Mouse (Mus musculus) embryonic facial prominence, embryonic 15.5 days (tissue): ENCODE measurements around the gene Gm39566. TPM values are rescaled to one million over a fixed set of nuclear protein-coding genes. Genes with fewer than 3 reads are reported as not detected.
A peak's percentile ranks its signal among the peaks of the same experiment; 100 is the strongest.

Experiments
- ATAC-seq: fragments of 200-750 bp; cut with Nextera tagmentation; 2 replicates; pipeline ENCODE4 v1.8.0; 2017; ENCODE audit warnings: low read depth, moderate TSS enrichment; ENCODE audit not compliant: insufficient number of reproducible peaks, low FRiP score, low TSS enrichment
- H3K27ac ChIP-seq: fragments of 300-500 bp; sonication (generic); replicated peaks from 2 replicates; pipeline ENCODE4 v1.5.1; 2015; ENCODE audit warnings: mild to moderate bottlenecking, inconsistent platforms
- H3K27me3 ChIP-seq: fragments of 300-500 bp; sonication (generic); 2 replicates; pipeline ENCODE4 v1.6.1; 2015; ENCODE audit warnings: inconsistent platforms
- H3K36me3 ChIP-seq: fragments of 300-500 bp; sonication (generic); 2 replicates; pipeline ENCODE4 v1.6.1; 2015; ENCODE audit warnings: mild to moderate bottlenecking, inconsistent platforms
- H3K4me1 ChIP-seq: fragments of 300-500 bp; sonication (generic); 2 replicates; pipeline ENCODE4 v1.6.1; 2015; ENCODE audit warnings: inconsistent platforms
- H3K4me2 ChIP-seq: fragments of 300-500 bp; sonication (generic); replicated peaks from 2 replicates; pipeline ENCODE4 v1.6.1; 2015; ENCODE audit warnings: mild to moderate bottlenecking, inconsistent platforms
- H3K4me3 ChIP-seq: fragments of 300-500 bp; sonication (generic); replicated peaks from 2 replicates; pipeline ENCODE4 v1.5.1; 2015; ENCODE audit warnings: mild to moderate bottlenecking, inconsistent platforms
- H3K9ac ChIP-seq: fragments of 300-500 bp; sonication (generic); 2 replicates; pipeline ENCODE4 v1.6.1; 2015; ENCODE audit warnings: inconsistent platforms
- H3K9me3 ChIP-seq: fragments of 300-500 bp; sonication (generic); replicated peaks from 2 replicates; pipeline ENCODE4 v1.6.1; 2016; ENCODE audit warnings: inconsistent platforms
- WGBS: fragments of 180-500 bp; shearing (Covaris S2); methylation state at CpG from one replicate; pipeline ENCODE4 v1.1.7; 2015; 5-methylcytosine and 5-hydroxymethylcytosine counted together
- polyA plus RNA-seq: library from polyadenylated mRNA; unstranded; fragments of >200 nt; fragmentation: Nextera tagmentation; extraction: Ambion mirVana; gene quantifications from 2 replicates; pipeline ENCODE4 v1.2.1, GENCODE M21; 2015

The Gm39566 gene
- polyA plus RNA-seq, 1 experiment from 2014 or later: not detected

DNA sequence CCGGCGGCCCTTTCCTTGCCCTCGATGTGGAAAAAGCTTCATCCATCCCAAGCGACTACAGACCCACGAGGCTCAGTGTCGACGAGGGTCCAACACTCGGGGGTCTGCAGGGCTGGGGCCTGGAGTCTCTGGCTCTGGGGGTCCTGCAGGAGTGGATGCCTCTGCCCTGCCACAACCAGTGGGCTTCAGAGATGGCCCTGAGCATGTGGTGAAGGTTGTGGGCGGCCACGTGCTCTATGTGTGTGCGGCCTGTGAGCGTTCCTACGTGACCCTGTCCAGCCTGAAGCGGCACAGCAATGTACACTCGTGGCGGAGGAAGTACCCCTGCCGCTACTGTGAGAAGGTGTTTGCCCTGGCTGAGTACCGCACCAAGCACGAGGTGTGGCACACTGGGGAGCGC is 38.6 kb downstream of the Gm39566 start:
- no peak overlapping the region for H3K27ac ChIP-seq
- H3K4me2 ChIP-seq: no peak overlapping the region
- no peaks in the 10 kb centered on the region for H3K27me3 ChIP-seq
- H3K4me1 ChIP-seq: peaks cover 31% of the 10 kb centered on the region
- H3K36me3 ChIP-seq: peaks cover 25% of the 10 kb centered on the region
- H3K9ac ChIP-seq: no peak overlapping the region
- no peaks in the 10 kb centered on the region for H3K9me3 ChIP-seq
- WGBS: 87% methylated on average over 20 of the region's 20 CpGs
- ATAC-seq: no peak
- H3K4me3 ChIP-seq: no peak overlapping the region

DNA sequence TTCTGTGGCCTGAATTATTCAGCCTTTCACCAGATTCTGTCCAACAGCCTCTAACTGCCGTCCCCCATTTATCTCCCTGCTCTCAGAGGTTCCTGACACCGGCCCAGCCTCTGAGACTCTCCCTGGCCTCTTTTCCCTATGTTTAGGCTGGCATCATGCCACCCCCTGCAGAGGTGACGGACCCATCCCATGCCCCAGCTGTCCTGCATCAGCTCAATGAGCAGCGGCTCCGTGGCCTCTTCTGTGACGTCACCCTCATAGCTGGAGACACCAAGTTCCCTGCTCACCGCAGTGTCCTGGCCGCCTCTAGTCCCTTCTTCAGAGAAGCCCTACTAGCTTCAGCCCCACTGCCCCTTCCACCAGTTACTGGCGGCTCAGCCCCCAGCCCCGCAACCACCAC is 39.4 kb downstream of the Gm39566 start:
- no peaks in the 10 kb centered on the region for H3K27me3 ChIP-seq
- WGBS: 80% methylated on average over 10 of the region's 10 CpGs
- no peak overlapping the region for H3K4me3 ChIP-seq
- no peak for ATAC-seq
- H3K9ac ChIP-seq: no peak overlapping the region
- H3K36me3 ChIP-seq: peaks cover 25% of the 10 kb centered on the region
- H3K4me1 ChIP-seq: peaks cover 31% of the 10 kb centered on the region
- H3K27ac ChIP-seq: no peak overlapping the region
- H3K9me3 ChIP-seq: no peaks in the 10 kb centered on the region
- no peak overlapping the region for H3K4me2 ChIP-seq

DNA sequence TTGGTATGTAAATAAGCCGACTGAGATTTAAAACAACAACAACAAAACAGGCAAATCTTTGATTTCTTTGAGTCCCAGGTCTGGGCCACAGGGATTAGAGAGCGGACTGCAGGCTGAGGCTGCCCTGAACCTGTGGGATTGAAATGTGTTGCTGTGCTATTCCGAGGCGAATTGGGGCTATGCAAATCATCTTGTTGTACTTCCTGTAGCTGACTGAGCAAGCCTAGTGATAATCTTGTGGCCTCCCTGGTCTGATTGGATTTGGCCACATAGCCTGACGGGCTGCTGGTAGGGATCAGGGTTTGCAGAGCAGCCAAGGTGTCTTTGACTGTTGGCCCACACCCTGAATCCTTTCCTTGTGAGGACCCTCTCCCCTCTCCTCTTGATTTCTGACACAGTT is 40.1 kb downstream of the Gm39566 start:
- ATAC-seq: no peak

DNA sequence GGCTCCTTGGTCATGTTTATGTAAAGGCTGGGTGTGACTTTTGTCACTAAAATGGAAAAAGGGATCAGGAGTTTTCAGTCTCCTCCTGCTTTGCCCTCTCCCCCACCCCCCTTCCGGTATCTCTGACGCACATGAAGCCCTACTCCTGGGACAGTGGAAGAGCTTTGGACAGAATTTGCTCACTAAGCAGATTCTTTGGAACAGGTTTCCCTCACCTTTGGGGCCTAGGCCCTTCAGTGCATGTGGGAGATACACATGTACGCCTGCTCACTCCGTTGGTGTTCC is 47.5 kb downstream of the Gm39566 start:
- Histone ChIP-seq H3K4me2 (peak overlapping the region; percentile 72), H3K4me3 (peak overlapping the region; percentile 93), H3K9ac (no peak overlapping the region), H3K36me3 (0 out of 2 replicates have a peak, but pooled peaks cover 6% of the 10 kb centered on the region), H3K4me1 (peaks cover 30% of the 10 kb centered on the region), H3K27ac (peak overlapping the region; percentile 96), H3K27me3 (no peaks in the 10 kb centered on the region), H3K9me3 (no peaks in the 10 kb centered on the region)
- ATAC-seq: no peak
- 48% methylated on average over 4 of the region's 4 CpGs for WGBS

More for the DNA sequence above, 40.1 kb downstream of the Gm39566 start:
- Histone ChIP-seq H3K4me2 (no peak overlapping the region), H3K9me3 (no peaks in the 10 kb centered on the region), H3K36me3 (peaks cover 25% of the 10 kb centered on the region), H3K4me3 (no peak overlapping the region), H3K9ac (no peak overlapping the region), H3K4me1 (peaks cover 31% of the 10 kb centered on the region), H3K27ac (no peak overlapping the region), H3K27me3 (no peaks in the 10 kb centered on the region)
- WGBS: 62% methylated on average over 5 of the region's 5 CpGs

DNA sequence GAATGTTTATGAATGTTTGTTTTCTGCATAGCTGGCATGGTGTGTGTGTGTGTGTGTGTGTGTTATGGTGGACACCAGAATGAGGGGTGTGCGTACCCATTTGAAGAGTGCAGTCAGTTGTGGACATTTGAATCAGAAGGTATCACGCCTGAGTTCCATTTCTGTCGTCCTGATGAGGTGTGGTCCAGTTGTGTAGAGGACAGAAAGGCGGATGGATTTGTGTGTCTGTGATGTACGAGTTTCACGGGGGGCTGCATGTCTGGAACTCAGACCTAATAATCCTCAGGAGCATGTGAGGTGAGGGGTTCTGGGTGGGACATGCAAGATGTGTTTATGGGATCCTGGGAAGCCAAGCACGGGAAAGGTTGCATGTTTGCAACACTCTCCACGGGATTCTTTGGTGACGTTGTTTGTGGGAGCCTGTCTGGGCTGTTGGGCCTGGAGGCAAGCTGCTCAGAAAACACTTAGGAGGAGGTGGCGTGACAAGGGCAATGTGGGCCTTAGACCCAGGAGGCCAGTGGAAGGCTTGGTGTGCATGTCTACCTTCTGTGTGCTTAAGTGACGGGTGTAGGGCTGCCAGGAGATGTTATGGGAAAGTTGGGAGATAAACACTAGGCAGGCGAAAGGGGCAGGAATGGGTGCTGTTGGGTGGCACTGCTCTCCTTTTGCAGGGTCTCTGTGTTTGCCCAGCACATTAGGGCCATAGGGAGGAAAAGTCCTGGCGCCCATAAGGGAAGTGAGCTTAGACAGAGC is 48.0 kb downstream of the Gm39566 start:
- Histone ChIP-seq H3K4me2 (peak overlapping the region; percentile 72), H3K36me3 (0 out of 2 replicates have a peak, but pooled peaks cover 6% of the 10 kb centered on the region), H3K4me1 (peaks cover 30% of the 10 kb centered on the region), H3K27ac (peak overlapping the region; percentile 96), H3K27me3 (no peaks in the 10 kb centered on the region), H3K9ac (peak overlapping the region; percentile 90; the same call in 1 of the 2 replicates), H3K4me3 (peak overlapping the region; percentile 93), H3K9me3 (no peaks in the 10 kb centered on the region)
- WGBS: 47% methylated on average over 13 of the region's 13 CpGs
- ATAC-seq: no peak

- WGBS: 1% methylated on average over 34 of the region's 37 CpGs
Measured at GRCm38 (mm10) chr11:69766126-69766609, 48.9 kb downstream of the Gm39566 start.

DNA sequence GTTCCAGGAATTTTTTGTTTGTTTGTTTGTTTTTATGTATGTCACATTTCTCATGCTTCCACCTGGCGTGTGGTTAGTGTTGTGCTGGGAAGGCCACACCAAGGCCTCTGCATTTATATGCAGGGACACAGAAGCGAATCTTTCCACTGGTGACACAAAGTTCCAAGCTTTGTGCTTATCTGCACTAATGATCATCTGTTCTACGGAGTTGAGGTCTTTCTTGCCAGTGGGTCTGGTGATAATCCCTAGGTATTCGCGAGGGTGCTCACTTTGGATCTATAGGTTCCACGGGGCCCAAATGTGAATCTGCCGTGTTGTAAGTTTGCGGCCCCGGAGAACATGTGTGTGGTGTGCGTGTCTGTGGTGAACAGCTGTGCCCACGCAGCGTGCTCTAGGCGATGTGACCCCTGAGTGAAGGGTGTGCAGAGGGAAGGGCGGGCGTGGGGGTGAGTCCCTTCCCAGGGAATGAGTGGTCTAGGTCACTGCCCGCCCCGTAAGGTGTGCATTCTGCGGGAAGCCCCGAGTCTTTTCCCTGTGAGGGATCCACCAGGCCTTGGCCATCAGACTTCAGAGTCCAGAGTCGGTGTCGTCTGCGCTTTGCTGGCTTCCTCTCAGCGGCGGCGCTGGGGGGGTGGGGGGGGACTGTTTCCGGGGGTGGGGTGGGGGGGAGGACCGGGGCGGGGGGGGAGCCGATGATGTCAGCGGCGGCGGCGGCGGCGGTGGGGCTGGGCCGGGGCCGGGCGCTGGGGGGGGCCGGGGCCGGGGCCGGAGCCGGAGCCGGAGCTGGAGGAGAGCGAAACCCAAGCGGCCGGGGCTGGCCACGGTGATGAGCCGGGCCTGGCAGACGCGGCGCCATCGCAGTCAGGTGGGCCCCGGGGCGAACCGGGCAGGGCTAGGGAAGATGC is 49.6 kb downstream of the Gm39566 start, which contains the start of gene Zbtb4:
TSS of gene Zbtb4 (plus strand) at position 692 of the 905 bp plus-strand sequence.
- H3K36me3 ChIP-seq: 0 out of 2 replicates have a peak, but pooled peaks cover 6% of the 10 kb centered on the region
- peaks cover 35% of the 10 kb centered on the region for H3K4me1 ChIP-seq
- peak within 1 kb of the TSS; percentile 93 for H3K4me3 ChIP-seq
- no peaks in the 10 kb centered on the region for H3K9me3 ChIP-seq
- WGBS: 15% methylated on average over 32 of the region's 55 CpGs
- ATAC-seq: peak; percentile 68
- peak within 1 kb of the TSS; percentile 72 for H3K4me2 ChIP-seq
- H3K27ac ChIP-seq: peak within 1 kb of the TSS; percentile 96
- peak within 1 kb of the TSS; percentile 90 for H3K9ac ChIP-seq
- H3K27me3 ChIP-seq: no peaks in the 10 kb centered on the region

More at GRCm38 (mm10) chr11:69766126-69766609, 48.9 kb downstream of the Gm39566 start:
- Histone ChIP-seq H3K9me3 (no peaks in the 10 kb centered on the region), H3K4me2 (peak overlapping the region; percentile 72), H3K4me3 (peak overlapping the region; percentile 93), H3K27ac (peak overlapping the region; percentile 96), H3K9ac (peak overlapping the region; percentile 90), H3K27me3 (no peaks in the 10 kb centered on the region), H3K36me3 (0 out of 2 replicates have a peak, but pooled peaks cover 6% of the 10 kb centered on the region), H3K4me1 (peaks cover 30% of the 10 kb centered on the region)
- peak; percentile 80 for ATAC-seq

DNA sequence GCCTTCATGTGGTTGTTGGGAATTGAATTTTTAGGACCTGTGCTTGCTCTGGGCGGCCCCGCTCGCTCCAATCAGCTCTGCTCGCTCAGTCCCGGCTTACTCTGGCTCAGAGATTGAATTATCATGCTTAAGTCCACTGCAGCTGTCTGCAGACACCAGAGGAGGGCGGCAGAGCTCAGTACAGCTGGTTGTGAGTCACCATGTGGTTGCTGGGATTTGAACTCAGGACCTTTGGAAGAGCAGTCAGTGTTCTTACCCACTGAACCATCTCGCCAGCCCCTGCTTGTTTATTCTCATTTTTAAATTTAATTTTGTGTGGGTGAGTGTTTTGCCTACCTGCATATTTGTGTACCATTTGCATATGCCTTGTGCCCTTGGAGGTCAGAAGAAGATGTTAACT is 51.5 kb downstream of the Gm39566 start:
- Histone ChIP-seq H3K36me3 (no peaks in the 10 kb centered on the region), H3K4me3 (no peak overlapping the region), H3K9me3 (no peaks in the 10 kb centered on the region), H3K9ac (no peak overlapping the region), H3K4me2 (no peak overlapping the region), H3K27ac (no peak overlapping the region), H3K27me3 (no peaks in the 10 kb centered on the region), H3K4me1 (peaks cover 44% of the 10 kb centered on the region)
- 65% methylated on average over 7 of the region's 7 CpGs for WGBS
- ATAC-seq: no peak

- Histone ChIP-seq H3K4me2 (no peak within 1 kb of the TSS), H3K4me3 (no peak within 1 kb of the TSS), H3K4me1 (peaks cover 37% of the 10 kb centered on the region), H3K27me3 (no peaks in the 10 kb centered on the region), H3K9ac (no peak within 1 kb of the TSS), H3K36me3 (no peaks in the 10 kb centered on the region), H3K27ac (no peak within 1 kb of the TSS), H3K9me3 (no peaks in the 10 kb centered on the region)
- 71% methylated on average over 1 of the region's 1 CpGs for WGBS
- no peak for ATAC-seq
Measured at GRCm38 (mm10) chr11:69761868-69762267, 53.2 kb downstream of the Gm39566 start, which contains the start of gene Slc35g3. Slc35g3 (minus strand) TSS chr11:69761968.
